Mouse (Mus musculus): ENCODE measurements around the gene Iba57. TPM values are rescaled to one million over a fixed set of nuclear protein-coding genes. Genes with fewer than 3 reads are reported as not detected.

Iba57 gene
- 7.8 TPM for polyA plus RNA-seq (2017; shearing (Covaris generic))

DNA sequence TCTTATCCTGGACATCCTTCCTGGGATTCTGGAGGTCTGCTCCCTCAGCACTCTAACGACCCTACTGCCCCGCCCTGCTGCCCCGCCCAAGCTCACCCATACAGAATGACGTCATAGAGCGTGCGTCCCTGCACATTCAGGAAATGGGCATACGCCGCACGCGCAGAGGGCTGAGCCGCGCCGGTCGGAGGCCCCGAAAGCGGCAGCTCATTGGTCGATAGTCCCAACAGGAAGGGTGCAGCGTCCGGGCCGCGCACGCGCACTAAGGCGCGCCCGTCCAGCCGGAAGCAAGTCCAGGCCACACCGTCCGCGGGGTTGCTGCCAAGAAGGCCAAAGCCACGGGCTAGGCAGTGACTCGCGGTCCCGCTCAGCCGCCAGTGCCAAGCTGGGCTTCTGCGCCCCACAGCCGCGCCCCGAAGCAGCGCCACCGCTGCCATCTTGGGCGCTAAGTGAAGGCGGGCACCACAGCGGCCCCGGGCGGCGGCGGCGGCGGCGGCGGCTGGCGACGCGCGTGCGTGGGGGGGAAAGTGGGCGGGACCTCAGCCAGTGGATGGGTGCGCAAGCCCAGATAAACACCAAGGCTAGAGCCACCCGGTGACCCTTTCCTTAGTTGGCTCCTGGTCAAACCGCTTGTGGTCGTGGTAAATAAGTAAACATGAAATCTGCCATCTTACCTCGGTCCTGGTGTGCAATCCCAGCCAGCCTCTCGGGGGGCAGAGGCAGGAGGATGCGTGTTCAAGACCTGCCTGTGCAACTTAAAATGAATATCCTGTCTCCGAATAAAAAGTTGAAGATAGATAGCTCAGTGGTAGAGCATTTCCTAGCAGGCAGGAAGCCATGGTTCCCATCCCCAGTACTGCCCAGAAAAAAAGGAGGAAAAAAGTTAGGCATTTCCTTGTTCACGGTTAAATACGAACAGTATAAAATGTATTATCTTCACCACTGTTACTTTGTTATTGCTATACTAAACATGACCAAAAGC, at the start of gene Iba57:
Gene Iba57, minus strand, starts transcription at position 485 of the 982 bp plus-strand sequence.

DNA sequence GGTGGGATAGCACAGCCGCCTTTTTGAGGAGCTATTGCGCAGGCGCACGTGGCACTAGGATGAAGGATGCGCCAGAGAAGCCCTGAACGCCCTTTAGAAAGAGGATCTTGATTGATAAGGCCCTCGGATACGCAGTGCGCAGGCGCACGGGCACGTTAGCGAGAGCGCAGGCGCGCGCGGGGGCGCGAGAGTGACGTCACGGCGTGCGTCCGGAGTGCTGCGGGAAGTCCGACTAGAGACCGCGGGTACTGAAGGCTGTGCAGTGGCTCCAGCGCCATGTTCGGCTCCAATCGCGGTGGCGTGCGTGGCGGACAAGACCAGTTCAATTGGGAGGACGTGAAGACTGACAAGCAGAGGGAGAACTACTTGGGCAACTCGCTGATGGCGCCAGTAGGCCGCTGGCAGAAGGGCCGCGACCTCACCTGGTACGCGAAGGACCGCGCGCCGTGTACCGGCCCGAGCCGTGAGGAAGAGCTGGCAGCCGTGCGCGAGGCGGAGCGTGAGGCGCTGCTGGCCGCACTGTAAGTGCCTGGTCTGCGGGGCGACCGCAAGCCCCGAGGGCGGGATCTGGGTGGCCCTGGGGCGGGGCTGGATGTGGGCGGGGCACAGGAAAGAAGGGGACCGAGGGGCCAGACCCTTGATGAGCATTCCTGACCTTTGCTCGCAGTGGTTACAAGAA, 44.8 kb upstream of the Iba57 start, which contains the start of gene 2310033P09Rik:
Gene 2310033P09Rik, plus strand, starts transcription at position 169 of the 679 bp plus-strand sequence.

DNA sequence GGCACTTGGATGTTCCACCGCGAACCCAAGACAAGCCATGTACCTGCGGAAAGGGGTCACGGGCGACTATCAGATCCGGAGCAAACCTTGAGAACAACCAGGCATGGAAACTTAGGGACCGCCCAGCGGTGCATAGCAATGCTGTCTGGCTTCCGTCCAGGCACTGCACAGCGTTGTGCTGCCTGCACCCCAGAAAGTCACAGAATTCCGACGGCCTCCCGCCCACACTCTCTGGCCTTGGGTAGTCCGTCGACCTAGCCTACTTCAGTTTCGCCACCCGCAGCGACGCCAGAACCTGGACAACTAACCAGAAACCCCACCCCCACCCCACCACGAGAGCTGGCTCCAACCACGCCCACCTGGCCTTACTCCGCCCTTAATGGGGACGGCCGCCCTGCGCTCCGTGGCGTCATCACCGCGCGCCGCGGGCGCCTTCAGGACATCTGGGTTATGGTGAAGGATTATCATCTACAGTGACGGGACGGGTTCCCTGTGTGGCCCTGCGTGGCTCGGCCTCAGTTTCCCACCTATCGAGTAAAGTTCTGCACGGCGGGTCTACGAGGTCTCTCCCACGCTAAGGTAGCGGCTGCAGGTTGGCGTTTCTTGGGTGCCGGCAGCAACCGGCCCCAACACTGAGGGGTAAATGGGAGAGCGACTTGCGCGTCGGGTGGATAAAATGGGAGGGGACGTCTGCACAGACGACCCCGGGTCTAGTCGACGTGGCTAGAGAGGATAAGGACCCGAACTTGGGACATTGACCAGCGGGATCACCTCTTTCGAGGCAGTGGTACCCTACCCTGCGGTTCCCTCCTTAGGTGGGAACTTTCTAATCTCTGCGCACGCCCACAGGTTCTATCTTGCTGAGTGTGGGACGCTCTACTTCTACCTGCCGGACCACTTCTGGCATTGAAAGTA, 38.8 kb upstream of the Iba57 start, which contains the start of gene Mrpl55:
Gene Mrpl55, plus strand, starts transcription at position 406 of the 915 bp plus-strand sequence.

DNA sequence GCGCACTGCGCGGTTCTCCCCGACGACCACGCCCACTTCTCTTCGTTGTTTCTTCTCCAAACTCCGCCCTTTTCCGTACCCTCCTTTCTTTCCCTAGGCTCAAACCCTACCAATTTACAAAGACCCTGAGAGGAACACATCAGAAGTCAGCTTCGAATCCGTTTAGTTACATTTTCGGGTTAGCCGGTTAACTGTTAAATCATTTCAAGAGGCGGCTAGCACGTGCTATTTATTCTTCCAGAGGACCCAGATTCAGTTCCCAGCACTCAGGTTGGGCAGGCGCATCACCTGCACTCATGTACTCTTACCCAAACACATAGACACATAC, 28.5 kb upstream of the Iba57 start, which contains the start of gene Guk1:
Gene Guk1, minus strand, starts transcription at position 154 of the 328 bp plus-strand sequence.

DNA sequence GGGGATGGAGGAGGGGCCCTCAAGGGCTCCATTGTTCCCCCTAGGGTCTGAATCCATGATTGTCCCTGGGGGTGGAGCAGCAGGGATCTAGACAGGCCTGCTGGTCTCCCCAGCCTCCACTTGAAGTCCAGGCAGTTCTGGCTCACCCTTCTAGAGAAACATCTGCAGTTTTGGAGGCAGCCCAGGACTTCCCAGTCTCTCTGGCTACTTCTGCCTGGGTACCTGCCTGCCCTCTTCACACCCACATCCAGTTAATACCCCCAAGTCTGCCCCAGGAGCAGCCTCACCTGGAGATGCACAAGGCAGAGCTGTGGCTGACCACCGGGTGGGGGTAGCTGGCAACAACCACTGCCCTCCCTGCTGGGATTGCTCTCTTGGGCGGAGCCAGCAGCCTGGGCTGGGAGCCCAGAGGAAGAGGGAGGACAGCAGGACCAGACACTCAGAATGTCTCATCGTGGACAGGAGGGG, 19.4 kb upstream of the Iba57 start, which contains the start of gene Gjc2:
Gene Gjc2, minus strand, starts transcription at position 350 of the 468 bp plus-strand sequence.

DNA sequence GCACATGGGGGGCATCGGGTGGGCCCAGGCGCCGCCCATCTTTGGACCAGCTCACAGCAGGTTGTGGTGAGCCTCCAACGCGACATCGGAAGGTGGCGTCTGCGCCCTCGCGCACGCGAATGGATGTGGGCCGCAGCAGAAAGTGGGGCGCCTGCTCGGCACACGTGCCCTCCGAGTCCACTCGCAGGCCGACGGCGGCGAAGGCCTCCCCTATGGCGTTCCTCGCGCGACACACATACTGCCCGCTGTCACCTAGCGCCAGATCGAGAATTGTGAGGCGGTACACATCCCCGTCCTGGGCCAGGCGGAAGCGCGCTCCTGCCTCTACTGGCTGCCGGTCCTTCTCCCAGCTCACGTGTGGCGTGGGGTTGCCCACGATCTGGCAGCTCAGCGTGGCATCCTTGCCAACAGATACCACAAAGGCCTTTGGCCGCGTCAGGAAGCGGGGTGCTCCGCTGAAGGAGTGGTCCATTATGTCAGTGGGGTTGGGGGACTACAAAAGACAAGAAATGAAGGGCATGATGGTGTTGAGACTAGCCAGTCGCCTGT, 27.6 kb downstream of the Iba57 start, which contains the start of gene Obscn:
Gene Obscn, minus strand, starts transcription at position 499 of the 549 bp plus-strand sequence.

Other genes with a start within 250 kb of the Iba57 start
- gene Btnl10, start 245.8 kb downstream of the Iba57 start, polyA plus RNA-seq (2017; shearing (Covaris generic)) = not detected
- gene Rnf187, start 224.8 kb downstream of the Iba57 start, polyA plus RNA-seq (2017; shearing (Covaris generic)) = 302 TPM
- 22.4 TPM for gene Hist3h2ba, start 214.8 kb downstream of the Iba57 start, polyA plus RNA-seq (2017; shearing (Covaris generic))
- 20.4 TPM for gene Hist3h2a, start 209.1 kb downstream of the Iba57 start, polyA plus RNA-seq (2017; shearing (Covaris generic))
- 0.34 TPM for gene Trim17, start 209.1 kb downstream of the Iba57 start, polyA plus RNA-seq (2017; shearing (Covaris generic))
- 55.0 TPM for gene Trim11, start 185.6 kb downstream of the Iba57 start, polyA plus RNA-seq (2017; shearing (Covaris generic))
- 0.04 TPM for gene Obscn, start 27.3 kb downstream of the Iba57 start, polyA plus RNA-seq (2017; shearing (Covaris generic))
- not detected for gene Gjc2, start 19.5 kb upstream of the Iba57 start, polyA plus RNA-seq (2017; shearing (Covaris generic))
- gene Guk1, start 28.5 kb upstream of the Iba57 start, polyA plus RNA-seq (2017; shearing (Covaris generic)) = 88.0 TPM
- 44.2 TPM for gene Mrpl55, start 38.7 kb upstream of the Iba57 start, polyA plus RNA-seq (2017; shearing (Covaris generic))
- gene 2310033P09Rik, start 44.6 kb upstream of the Iba57 start, polyA plus RNA-seq (2017; shearing (Covaris generic)) = 40.1 TPM
- 474 TPM for gene Arf1, start 64.5 kb upstream of the Iba57 start, polyA plus RNA-seq (2017; shearing (Covaris generic))
- not detected for gene Wnt3a, start 127.0 kb upstream of the Iba57 start, polyA plus RNA-seq (2017; shearing (Covaris generic))
- gene Wnt9a, start 143.2 kb upstream of the Iba57 start, polyA plus RNA-seq (2017; shearing (Covaris generic)) = not detected
- gene Prss38, start 211.9 kb upstream of the Iba57 start, polyA plus RNA-seq (2017; shearing (Covaris generic)) = not detected

Measured in CD4-positive, CD25-positive, alpha-beta regulatory T cell (primary cell).